Mouse (Mus musculus) midbrain, embryonic 13.5 days (tissue): ENCODE measurements at regions not wholly inside any gene's neighbourhood (a gene's known extent, or its start where the extent isn't known, plus 50 kb on each side); places are given as distances from the start of the nearest gene placed in this dataset.

Experiments
- ATAC-seq: fragments of 200-750 bp; cut with Nextera tagmentation; 2 replicates; pipeline ENCODE4 v1.8.0; 2017; ENCODE audit warnings: mild to moderate bottlenecking, moderate TSS enrichment, moderate library complexity
- H3K27ac ChIP-seq: fragments of 300-500 bp; sonication (generic); 2 replicates; pipeline ENCODE4 v1.5.1; 2015; ENCODE audit warnings: inconsistent platforms, mild to moderate bottlenecking, moderate library complexity
- H3K27me3 ChIP-seq: fragments of 300-500 bp; sonication (generic); 2 replicates; pipeline ENCODE4 v1.6.1; 2015; ENCODE audit warnings: mild to moderate bottlenecking, inconsistent platforms
- H3K36me3 ChIP-seq: fragments of 300-500 bp; sonication (generic); 2 replicates; pipeline ENCODE4 v1.6.1; 2015; ENCODE audit warnings: mild to moderate bottlenecking, inconsistent platforms
- H3K4me1 ChIP-seq: fragments of 300-500 bp; sonication (generic); replicated peaks from 2 replicates; pipeline ENCODE4 v1.6.1; 2015; ENCODE audit warnings: inconsistent platforms
- H3K4me2 ChIP-seq: fragments of 300-500 bp; sonication (generic); replicated peaks from 2 replicates; pipeline ENCODE4 v1.6.1; 2015; ENCODE audit warnings: moderate library complexity, mild to moderate bottlenecking, inconsistent platforms
- H3K4me3 ChIP-seq: fragments of 300-500 bp; sonication (generic); replicated peaks from 2 replicates; pipeline ENCODE4 v1.5.1; 2015; ENCODE audit warnings: mild to moderate bottlenecking, inconsistent platforms
- H3K9ac ChIP-seq: fragments of 300-500 bp; sonication (generic); replicated peaks from 2 replicates; pipeline ENCODE4 v1.6.1; 2015; ENCODE audit warnings: mild to moderate bottlenecking, inconsistent platforms
- H3K9me3 ChIP-seq: fragments of 300-500 bp; sonication (generic); 2 replicates; pipeline ENCODE4 v1.6.1; 2016; ENCODE audit warnings: mild to moderate bottlenecking, inconsistent platforms
- WGBS: fragments of 180-500 bp; shearing (Covaris S2); methylation state at CpG from one replicate; pipeline ENCODE4 v1.1.7; 2015; 5-methylcytosine and 5-hydroxymethylcytosine counted together

DNA sequence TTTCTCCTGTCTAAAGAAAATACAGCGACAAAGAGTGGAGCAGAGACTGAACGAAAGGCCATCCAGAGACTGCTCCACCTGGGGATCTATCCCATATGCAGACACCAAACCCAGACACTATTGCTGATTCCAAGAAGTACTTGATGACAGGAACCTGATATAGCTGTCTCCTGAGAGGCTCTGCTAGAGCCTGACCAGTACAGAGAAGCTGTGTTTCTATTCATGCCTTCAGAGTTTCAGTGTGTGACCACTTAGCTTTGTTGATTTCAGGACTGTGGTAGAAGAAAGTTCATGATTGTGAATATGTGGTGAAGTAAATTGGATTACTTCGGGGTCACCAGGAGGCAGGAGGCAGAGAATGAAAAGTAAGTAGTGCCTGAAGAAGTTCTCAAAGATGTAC, 356.3 kb upstream of the Negr1 start:
- no peak overlapping the region for H3K9ac ChIP-seq
- no peak overlapping the region for H3K4me2 ChIP-seq
- ATAC-seq, result no peak
- no peak overlapping the region for H3K4me3 ChIP-seq
- no peaks in the 10 kb centered on the region for H3K27me3 ChIP-seq
- 93% methylated on average over 3 of the region's 3 CpGs for WGBS
- no peaks in the 10 kb centered on the region for H3K4me1 ChIP-seq
- no peaks in the 10 kb centered on the region for H3K36me3 ChIP-seq
- no peaks in the 10 kb centered on the region for H3K9me3 ChIP-seq
- no peak overlapping the region for H3K27ac ChIP-seq

DNA sequence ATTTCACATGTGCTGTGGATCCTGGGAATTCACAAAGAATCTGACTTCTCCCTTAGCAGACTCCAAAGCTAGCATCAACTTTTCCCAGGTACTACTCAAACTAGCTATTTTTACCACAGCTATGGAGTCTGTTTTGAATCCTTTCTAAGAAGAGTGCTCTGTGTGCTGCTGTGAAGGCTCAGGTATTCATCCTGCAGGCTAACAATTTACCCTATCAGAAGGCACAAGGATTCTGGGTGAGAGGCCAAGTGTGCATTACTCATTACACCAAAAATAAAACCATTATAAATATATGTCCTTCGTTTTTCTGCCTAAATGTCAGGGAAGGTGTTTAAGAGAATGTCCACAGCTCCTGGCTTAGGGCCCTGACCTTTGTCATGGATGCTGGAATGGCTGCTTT, 353.2 kb upstream of the Negr1 start:
- no peak for ATAC-seq
- H3K9ac ChIP-seq, result no peak overlapping the region
- H3K9me3 ChIP-seq, result no peaks in the 10 kb centered on the region
- H3K27me3 ChIP-seq, result no peaks in the 10 kb centered on the region
- H3K4me2 ChIP-seq, result no peak overlapping the region
- 42% methylated on average over 1 of the region's 1 CpGs for WGBS
- H3K4me1 ChIP-seq, result no peaks in the 10 kb centered on the region
- no peaks in the 10 kb centered on the region for H3K36me3 ChIP-seq
- no peak overlapping the region for H3K27ac ChIP-seq
- H3K4me3 ChIP-seq, result no peak overlapping the region

DNA sequence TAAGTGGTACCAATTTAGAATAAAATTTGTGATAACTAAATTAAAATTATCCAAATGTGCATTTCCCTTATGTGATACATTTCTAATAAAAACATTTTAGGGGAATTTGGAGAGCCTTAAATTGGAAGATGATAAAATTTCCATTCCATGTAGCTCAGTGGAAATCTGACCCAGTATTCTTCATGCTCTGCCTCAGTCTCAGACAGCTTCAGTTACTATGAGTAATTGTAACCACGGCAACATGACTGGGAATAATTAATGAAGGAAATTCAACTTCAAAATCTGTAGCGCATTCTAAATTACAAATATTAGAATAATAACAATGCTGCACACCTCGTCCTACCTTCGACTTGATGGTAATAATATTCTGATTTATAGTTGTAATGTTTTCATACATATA, 350.8 kb upstream of the Negr1 start:
- H3K9ac ChIP-seq, result no peak overlapping the region
- ATAC-seq, result no peak
- no peak overlapping the region for H3K4me3 ChIP-seq
- 69% methylated on average over 4 of the region's 4 CpGs for WGBS
- no peaks in the 10 kb centered on the region for H3K36me3 ChIP-seq
- H3K27ac ChIP-seq, result no peak overlapping the region
- no peaks in the 10 kb centered on the region for H3K9me3 ChIP-seq
- no peaks in the 10 kb centered on the region for H3K4me1 ChIP-seq
- no peaks in the 10 kb centered on the region for H3K27me3 ChIP-seq
- H3K4me2 ChIP-seq, result no peak overlapping the region

GRCm38 (mm10) chr3:156214823-156215222, 346.8 kb upstream of the Negr1 start:
- 52% methylated on average over 1 of the region's 1 CpGs for WGBS
- H3K27ac ChIP-seq, result no peak overlapping the region
- H3K4me2 ChIP-seq, result no peak overlapping the region
- ATAC-seq, result no peak
- H3K4me1 ChIP-seq, result no peaks in the 10 kb centered on the region
- H3K36me3 ChIP-seq, result no peaks in the 10 kb centered on the region
- no peaks in the 10 kb centered on the region for H3K9me3 ChIP-seq
- H3K27me3 ChIP-seq, result no peaks in the 10 kb centered on the region
- no peak overlapping the region for H3K9ac ChIP-seq
- H3K4me3 ChIP-seq, result no peak overlapping the region

- Histone ChIP-seq H3K4me1 (no peaks in the 10 kb centered on the region), H3K36me3 (no peaks in the 10 kb centered on the region)
- WGBS, result 93% methylated on average over 2 of the region's 2 CpGs
Measured at GRCm38 (mm10) chr3:156232111-156232510, 329.5 kb upstream of the Negr1 start.

GRCm38 (mm10) chr3:156235955-156236354, 325.6 kb upstream of the Negr1 start:
- Histone ChIP-seq H3K4me3 (no peak overlapping the region), H3K4me1 (no peaks in the 10 kb centered on the region), H3K27ac (no peak overlapping the region), H3K9ac (no peak overlapping the region), H3K36me3 (no peaks in the 10 kb centered on the region), H3K4me2 (no peak overlapping the region), H3K27me3 (no peaks in the 10 kb centered on the region), H3K9me3 (no peaks in the 10 kb centered on the region)
- ATAC-seq, result no peak
- WGBS, result 88% methylated on average over 4 of the region's 4 CpGs

More at GRCm38 (mm10) chr3:156232111-156232510, 329.5 kb upstream of the Negr1 start:
- H3K27ac ChIP-seq, result no peak overlapping the region
- H3K9ac ChIP-seq, result no peak overlapping the region
- no peaks in the 10 kb centered on the region for H3K27me3 ChIP-seq
- no peak for ATAC-seq
- no peak overlapping the region for H3K4me2 ChIP-seq
- no peaks in the 10 kb centered on the region for H3K9me3 ChIP-seq
- no peak overlapping the region for H3K4me3 ChIP-seq

DNA sequence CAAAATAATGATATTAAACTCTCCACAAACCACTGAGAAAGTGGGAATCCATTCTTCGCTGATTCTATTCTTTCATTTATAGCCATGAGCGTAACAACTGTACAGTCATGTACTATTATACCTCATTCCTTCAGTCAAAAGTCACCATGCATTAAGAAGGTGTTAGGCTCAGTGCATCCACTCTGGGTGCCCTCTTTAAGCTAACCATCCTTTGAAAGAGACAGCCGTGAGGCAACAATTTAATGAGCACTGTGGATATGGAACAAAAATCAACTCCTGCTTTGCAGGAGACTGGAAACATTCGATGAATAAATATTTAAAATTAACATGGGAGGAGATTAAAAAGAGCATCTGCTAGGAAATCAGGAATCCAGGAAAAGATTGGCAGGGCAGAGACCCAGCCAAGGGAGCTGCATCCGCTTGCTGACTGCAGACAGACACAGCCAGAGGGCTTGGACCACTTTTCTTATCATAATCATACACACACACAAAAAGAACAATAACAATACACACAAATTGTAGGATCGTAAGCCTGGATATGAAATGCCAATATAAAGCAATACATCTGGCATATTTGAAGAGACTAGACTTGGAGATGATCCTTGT, 309.2 kb upstream of the Negr1 start:
- no peaks in the 10 kb centered on the region for H3K9me3 ChIP-seq
- no peak overlapping the region for H3K4me2 ChIP-seq
- peaks cover 8% of the 10 kb centered on the region for H3K4me1 ChIP-seq
- no peaks in the 10 kb centered on the region for H3K36me3 ChIP-seq
- H3K27me3 ChIP-seq, result no peaks in the 10 kb centered on the region
- H3K27ac ChIP-seq, result peak overlapping the region; percentile 37; the same call in 1 of the 2 replicates
- H3K4me3 ChIP-seq, result no peak overlapping the region
- 70% methylated on average over 6 of the region's 6 CpGs for WGBS
- H3K9ac ChIP-seq, result no peak overlapping the region
- 0 out of 2 replicates have a peak, but pooled peaks have one; percentile 56 for ATAC-seq

- ATAC-seq, result peak; percentile 71; the same call in 1 of the 2 replicates
- Histone ChIP-seq H3K4me3 (no peak overlapping the region), H3K27ac (peak overlapping the region; percentile 62), H3K36me3 (no peaks in the 10 kb centered on the region), H3K4me2 (no peak overlapping the region), H3K4me1 (peaks cover 8% of the 10 kb centered on the region), H3K9ac (no peak overlapping the region), H3K27me3 (no peaks in the 10 kb centered on the region), H3K9me3 (no peaks in the 10 kb centered on the region)
- 65% methylated on average over 7 of the region's 7 CpGs for WGBS
Measured at GRCm38 (mm10) chr3:156253172-156253934, 308.2 kb upstream of the Negr1 start.

GRCm38 (mm10) chr3:156256719-156257118, 304.9 kb upstream of the Negr1 start:
- Histone ChIP-seq H3K27me3 (no peaks in the 10 kb centered on the region), H3K27ac (no peak overlapping the region), H3K4me2 (no peak overlapping the region), H3K9me3 (no peaks in the 10 kb centered on the region), H3K36me3 (no peaks in the 10 kb centered on the region), H3K9ac (no peak overlapping the region), H3K4me1 (peaks cover 8% of the 10 kb centered on the region), H3K4me3 (no peak overlapping the region)
- ATAC-seq, result no peak
- WGBS, result 98% methylated on average over 7 of the region's 7 CpGs

GRCm38 (mm10) chr3:156264654-156265053, 296.9 kb upstream of the Negr1 start:
- Histone ChIP-seq H3K36me3 (no peaks in the 10 kb centered on the region), H3K27me3 (no peaks in the 10 kb centered on the region), H3K27ac (no peak overlapping the region), H3K9me3 (no peaks in the 10 kb centered on the region), H3K4me1 (no peaks in the 10 kb centered on the region), H3K4me3 (no peak overlapping the region), H3K9ac (no peak overlapping the region), H3K4me2 (no peak overlapping the region)
- no peak for ATAC-seq
- WGBS, result 93% methylated on average over 6 of the region's 6 CpGs

DNA sequence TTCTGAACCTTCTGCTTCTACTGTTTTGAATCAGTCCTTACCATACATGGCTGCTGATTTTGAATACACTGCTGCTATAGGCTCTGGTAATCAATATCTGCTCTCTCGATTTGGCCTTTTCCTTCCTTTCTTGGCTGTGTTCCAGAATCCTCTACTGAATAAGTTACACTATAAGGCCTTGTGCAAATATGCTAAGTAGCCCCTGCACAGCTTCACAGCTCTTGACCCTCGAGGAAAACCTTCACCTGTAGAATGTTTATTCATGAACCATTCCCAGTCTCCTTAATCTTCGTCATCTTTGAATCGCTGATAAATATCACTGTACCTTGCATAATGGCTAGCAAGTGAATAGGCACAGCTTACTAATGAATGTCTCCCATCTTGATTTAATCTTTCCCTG, 293.9 kb upstream of the Negr1 start:
- Histone ChIP-seq H3K36me3 (no peaks in the 10 kb centered on the region), H3K9me3 (no peaks in the 10 kb centered on the region), H3K4me1 (no peaks in the 10 kb centered on the region), H3K4me3 (no peak overlapping the region), H3K9ac (no peak overlapping the region), H3K4me2 (no peak overlapping the region), H3K27me3 (no peaks in the 10 kb centered on the region), H3K27ac (no peak overlapping the region)
- 0 out of 2 replicates have a peak, but pooled peaks have one; percentile 27 for ATAC-seq
- WGBS, result 56% methylated on average over 4 of the region's 4 CpGs

DNA sequence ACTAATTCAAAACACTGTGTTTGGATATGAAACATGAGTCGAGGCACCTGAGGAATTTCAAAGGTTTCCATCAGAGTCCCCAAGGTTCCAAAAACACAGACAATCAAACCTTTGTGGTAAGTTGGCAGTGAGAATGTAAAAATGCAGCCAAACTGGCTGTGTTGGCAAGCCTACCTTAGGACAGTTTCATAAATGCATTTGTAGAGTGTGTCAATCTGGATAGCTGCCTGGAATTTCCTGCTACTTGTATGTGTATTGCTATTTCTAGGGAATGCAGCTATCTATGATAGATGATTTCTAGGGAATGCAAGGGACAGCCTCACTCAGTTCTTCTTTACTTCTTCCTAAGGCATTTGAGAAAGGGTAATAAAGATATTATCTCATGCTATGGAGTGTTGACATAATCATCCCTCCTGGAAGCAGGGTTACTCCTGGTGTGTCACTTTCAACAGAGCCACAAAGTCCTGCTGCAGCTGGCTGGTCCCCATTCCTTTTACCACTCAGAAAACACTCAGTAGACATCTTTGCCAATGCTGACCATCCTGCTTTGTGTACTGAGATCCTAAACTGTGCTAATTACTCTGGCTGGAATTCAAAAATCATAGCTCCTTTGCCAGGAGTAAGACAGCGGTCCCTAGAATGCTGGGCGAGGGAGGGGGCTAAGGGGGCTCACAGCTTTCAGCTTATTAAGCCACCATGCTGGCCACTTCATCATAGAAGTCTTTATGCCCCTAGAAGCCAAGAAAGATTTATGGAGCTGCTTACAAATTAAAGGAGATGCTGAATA, 261.4 kb upstream of the Negr1 start:
- peak; percentile 48; the same call in 1 of the 2 replicates for ATAC-seq
- H3K27ac ChIP-seq, result no peak overlapping the region
- WGBS, result 75% methylated on average over 3 of the region's 3 CpGs
- H3K9me3 ChIP-seq, result no peaks in the 10 kb centered on the region
- H3K4me2 ChIP-seq, result no peak overlapping the region
- H3K36me3 ChIP-seq, result no peaks in the 10 kb centered on the region
- no peaks in the 10 kb centered on the region for H3K27me3 ChIP-seq
- no peak overlapping the region for H3K9ac ChIP-seq
- no peak overlapping the region for H3K4me3 ChIP-seq
- H3K4me1 ChIP-seq, result peaks cover 16% of the 10 kb centered on the region
